Mouse (Mus musculus) ES-E14 (cell line): Measurements from ENCODE around the gene Slu7. TPM values are rescaled to one million over a fixed set of nuclear protein-coding genes. Genes with fewer than 3 reads are reported as not detected.

Experiments
- DNase-seq: peaks from one replicate; pipeline ENCODE4 v3.0.0-alpha.2; 2013; ENCODE audit warnings: low read depth, low spot score
- H3K27ac ChIP-seq: 2 replicates; pipeline ENCODE4 v1.5.1; 2012; ENCODE audit warnings: low read depth, mild to moderate bottlenecking, low read length, moderate library complexity, mixed read lengths; ENCODE audit not compliant: poor library complexity, insufficient read depth, severe bottlenecking
- H3K36me3 ChIP-seq: 2 replicates; pipeline ENCODE4 v1.6.1; 2012; ENCODE audit warnings: mild to moderate bottlenecking, low read length, moderate library complexity, mixed read lengths; ENCODE audit not compliant: control insufficient read depth, poor library complexity, insufficient read depth, severe bottlenecking
- H3K4me1 ChIP-seq, 2 experiments: fragments of 150-350 bp in 1 of 2; sonication (generic) in 1 of 2; 2 replicates each; pipeline ENCODE4 v1.6.1; 2012; ENCODE audit warnings: low read length in 2 of 2, mild to moderate bottlenecking in 1 of 2, mixed read lengths in 1 of 2; ENCODE audit not compliant: control insufficient read depth in 2 of 2, insufficient read depth in 2 of 2, poor library complexity in 1 of 2
- H3K4me3 ChIP-seq, 2 experiments: fragments of 150-350 bp in 1 of 2; sonication (generic) in 1 of 2; 2 replicates each; pipeline ENCODE4 v1.5.1; 2012; ENCODE audit warnings: low read length in 2 of 2, low read depth in 1 of 2, mild to moderate bottlenecking in 1 of 2, mixed read lengths in 1 of 2; ENCODE audit not compliant: insufficient read depth in 1 of 2, poor library complexity in 1 of 2, severe bottlenecking in 1 of 2
- H3K9ac ChIP-seq: 2 replicates; pipeline ENCODE4 v1.6.1; 2012; ENCODE audit warnings: low read depth, mild to moderate bottlenecking, low read length, mixed read lengths; ENCODE audit not compliant: poor library complexity, insufficient read depth, severe bottlenecking
- H3K9me3 ChIP-seq: fragments of 150-350 bp; sonication (generic); 2 replicates; pipeline ENCODE4 v1.6.1; 2012; ENCODE audit warnings: low read depth, mild to moderate bottlenecking, low read length; ENCODE audit not compliant: control insufficient read depth, insufficient read depth
- CHD2 ChIP-seq: IDR thresholded peaks from 2 replicates; pipeline ENCODE4 v1.6.1; 2014; ENCODE audit warnings: mild to moderate bottlenecking, low read depth, low read length, inconsistent platforms
- HCFC1 ChIP-seq: IDR thresholded peaks from 2 replicates; pipeline ENCODE4 v1.6.1; 2012; ENCODE audit warnings: low read length, inconsistent platforms, borderline replicate concordance; ENCODE audit not compliant: insufficient read depth
- MAFK ChIP-seq: IDR thresholded peaks from 2 replicates; pipeline ENCODE4 v1.6.1; 2014; ENCODE audit warnings: mild to moderate bottlenecking, low read depth, low read length, inconsistent platforms; ENCODE audit not compliant: insufficient read depth
- ZC3H11A ChIP-seq: IDR thresholded peaks from 2 replicates; pipeline ENCODE4 v1.6.1; 2012; ENCODE audit warnings: low read depth, mild to moderate bottlenecking, inconsistent platforms, low read length, borderline replicate concordance
- ZNF384 ChIP-seq: IDR thresholded peaks from 2 replicates; pipeline ENCODE4 v1.6.1; 2012; ENCODE audit warnings: low read depth, low read length, inconsistent platforms
- in situ Hi-C, 2 experiments: fragments of 600-800 bp; cut with MboI; formaldehyde crosslinking; loops; one replicate each; pipeline ENCODE4 v1.15.1; 2025; ENCODE audit warnings: low sequenced_read_pairs in 2 of 2, inconsistent platforms in 1 of 2; ENCODE audit not compliant: unreplicated experiment in 2 of 2
- total RNA-seq: library from RNA; depleted of rRNA; stranded (reverse); fragments of 300-350 nt; gene quantifications from 2 replicates; pipeline ENCODE4 v1.2.3, GENCODE M21; 2012

Gene Slu7
- total RNA-seq, 1 experiment, result 28.8 TPM

DNA sequence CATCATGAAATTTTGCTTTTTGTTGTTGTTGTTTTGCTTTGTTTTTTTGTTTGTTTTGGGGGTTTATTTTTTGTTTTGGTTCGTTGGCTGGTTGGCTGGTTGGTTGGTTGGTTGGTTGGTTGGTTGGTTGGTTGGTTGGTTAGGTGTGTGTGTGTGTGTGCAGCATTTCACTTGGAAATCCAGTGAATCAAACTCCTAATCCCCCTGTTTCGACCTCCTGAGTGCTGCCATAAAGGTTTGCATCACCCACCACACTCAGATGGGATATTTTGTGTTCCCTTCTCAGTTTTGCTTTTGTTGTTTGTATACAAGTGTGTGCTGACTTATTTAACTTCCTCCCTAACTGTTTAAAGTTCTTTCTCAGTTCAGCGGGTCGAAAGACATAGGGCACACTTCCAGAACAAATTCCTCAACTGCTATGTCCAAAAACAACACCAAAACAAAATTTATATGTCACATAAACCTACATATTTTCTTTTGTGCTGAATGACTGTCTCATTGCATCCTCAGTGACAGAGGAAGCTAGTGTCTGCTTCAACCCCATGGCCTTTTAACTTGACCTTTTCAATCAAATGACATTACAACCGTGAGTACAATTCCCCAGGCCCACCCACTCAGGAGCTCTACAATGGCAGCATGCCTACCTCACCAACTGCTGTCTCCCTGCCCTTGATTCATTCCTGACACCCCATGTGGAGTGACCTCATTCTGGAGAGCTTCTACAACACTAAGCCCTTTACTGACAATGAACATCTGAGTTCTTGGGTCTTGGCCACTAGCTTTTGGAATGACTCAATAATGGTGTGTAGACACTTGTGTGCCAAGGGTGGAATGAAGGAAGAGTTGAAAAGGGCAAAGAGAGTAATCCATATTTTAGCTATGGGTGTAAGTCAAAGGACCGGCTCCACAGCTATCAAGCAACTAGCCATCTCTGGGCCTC, 37.6 kb downstream of the Slu7 start:
- TF ChIP-seq ZNF384, result no peak
- TF ChIP-seq CHD2, result no peak
- no peak for TF ChIP-seq MAFK
- TF ChIP-seq HCFC1, result no peak
- no peak for TF ChIP-seq ZC3H11A
- no peaks in the 10 kb centered on the region for H3K9me3 ChIP-seq
- no peak overlapping the region for H3K27ac ChIP-seq
- peaks cover 0 to 4% of the 10 kb centered on the region in 2 experiments; a peak in 1 of 4 replicates for H3K4me1 ChIP-seq
- no peak overlapping the region for H3K4me3 ChIP-seq
- H3K9ac ChIP-seq, result no peak overlapping the region
- no peak for DNase-seq
- H3K36me3 ChIP-seq, result no peaks in the 10 kb centered on the region
- in situ Hi-C loops, result no loop called here

DNA sequence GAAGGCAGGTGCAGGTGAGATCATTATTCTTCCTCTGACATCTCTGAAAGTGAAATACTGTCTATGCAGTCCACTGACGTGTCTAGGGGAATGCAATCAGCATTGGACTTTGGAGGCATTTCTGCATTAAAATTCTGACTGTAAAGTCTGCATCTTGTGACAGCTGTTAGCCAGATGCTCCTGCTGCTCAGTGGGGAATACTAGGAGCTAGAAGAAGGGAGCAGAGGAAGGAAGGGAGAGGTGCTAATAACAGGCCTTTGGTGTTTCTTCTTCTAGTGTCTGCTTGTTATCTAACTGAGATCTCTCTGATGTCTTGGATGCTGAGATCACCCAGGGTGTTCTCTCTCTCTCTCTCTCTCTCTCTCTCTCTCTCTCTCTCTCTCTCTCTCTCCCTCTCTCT, 39.6 kb downstream of the Slu7 start:
- in situ Hi-C loops, result no loop called here
- H3K9ac ChIP-seq, result no peak overlapping the region
- TF ChIP-seq ZC3H11A (no peak), MAFK (no peak), CHD2 (no peak)
- peaks cover 0 to 6% of the 10 kb centered on the region in 2 experiments; a peak in 1 of 4 replicates for H3K4me1 ChIP-seq
- H3K4me3 ChIP-seq, result no peak overlapping the region
- no peaks in the 10 kb centered on the region for H3K9me3 ChIP-seq
- no peaks in the 10 kb centered on the region for H3K36me3 ChIP-seq
- no peak for DNase-seq
- no peak overlapping the region for H3K27ac ChIP-seq

DNA sequence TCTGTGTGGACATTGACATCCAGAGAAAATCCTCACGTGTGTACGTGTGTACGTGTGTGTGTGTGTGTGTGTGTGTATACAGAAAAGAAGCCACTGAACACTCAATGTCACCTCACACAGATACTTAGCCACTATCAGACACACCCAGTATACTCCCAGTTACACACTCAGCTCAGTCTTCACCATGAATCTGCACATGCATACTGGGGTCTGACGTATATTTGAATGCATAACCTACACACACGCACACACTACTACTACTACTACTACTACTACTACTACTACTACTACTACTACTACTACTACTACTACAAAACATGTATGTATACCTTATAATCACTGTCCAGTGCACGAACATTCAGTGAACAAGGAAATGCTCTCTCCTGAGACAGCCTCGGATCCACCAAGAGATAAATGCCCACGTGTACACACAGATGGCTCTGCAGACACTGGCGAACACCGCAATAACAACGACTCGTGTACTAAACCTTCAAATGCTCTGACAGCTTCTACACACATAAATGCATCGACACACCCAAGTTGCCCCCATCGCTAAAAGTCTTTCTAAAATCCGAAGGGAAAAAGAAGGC, 40.2 kb downstream of the Slu7 start:
- no peak overlapping the region for H3K4me3 ChIP-seq
- no peak overlapping the region for H3K27ac ChIP-seq
- no peaks in the 10 kb centered on the region for H3K36me3 ChIP-seq
- H3K9ac ChIP-seq, result no peak overlapping the region
- no peaks in the 10 kb centered on the region for H3K9me3 ChIP-seq
- H3K4me1 ChIP-seq, result peaks cover 0 to 6% of the 10 kb centered on the region in 2 experiments; a peak in 1 of 4 replicates
- TF ChIP-seq ZNF384 (no peak), CHD2 (no peak), ZC3H11A (no peak), MAFK (no peak), HCFC1 (no peak)
- no peak for DNase-seq
- in situ Hi-C loops, result no loop called here

DNA sequence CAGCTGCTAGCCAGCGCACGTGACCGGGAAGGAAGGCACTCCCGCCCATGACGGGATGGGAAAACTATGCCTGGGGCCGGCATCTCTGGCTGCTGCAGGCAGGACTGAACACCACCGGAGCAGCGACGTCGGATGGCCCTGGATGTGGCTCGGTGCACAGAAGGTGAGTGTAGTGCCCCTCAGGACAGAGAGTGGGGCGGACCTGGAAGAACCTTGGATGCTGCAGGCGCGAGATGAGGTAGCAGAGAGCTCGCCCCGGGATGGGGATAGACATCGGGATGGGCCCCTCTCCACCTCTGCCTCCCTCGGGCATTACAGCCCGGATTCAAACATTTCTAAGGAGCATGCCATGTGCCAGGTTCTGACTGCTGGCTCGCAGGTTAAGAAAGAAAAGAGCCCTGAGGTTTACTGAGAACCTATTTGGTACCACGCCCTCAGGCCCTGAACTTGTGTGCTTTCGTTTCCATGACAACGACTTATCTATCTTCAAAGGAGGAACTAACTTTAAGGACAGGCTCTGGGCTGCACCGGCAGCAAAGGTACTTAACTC, 40.8 kb downstream of the Slu7 start, which contains the start of gene C1qtnf2:
Gene C1qtnf2, plus strand, starts transcription at position 52 of the 550 bp plus-strand sequence.
- H3K4me1 ChIP-seq, result peaks cover 0 to 6% of the 10 kb centered on the region in 2 experiments; a peak in 1 of 4 replicates
- no peak within 1 kb of the TSS for H3K27ac ChIP-seq
- H3K9me3 ChIP-seq, result no peaks in the 10 kb centered on the region
- no peak within 1 kb of the TSS for H3K9ac ChIP-seq
- TF ChIP-seq ZC3H11A, result no peak
- no peak for TF ChIP-seq CHD2
- TF ChIP-seq ZNF384, result no peak
- no peak for TF ChIP-seq HCFC1
- TF ChIP-seq MAFK, result no peak
- in situ Hi-C loops, result no loop called here
- DNase-seq, result no peak
- no peaks in the 10 kb centered on the region for H3K36me3 ChIP-seq
- H3K4me3 ChIP-seq, result peak within 1 kb of the TSS in 1 of 2 experiments; percentile 15; a peak in 1 of 4 replicates
